Mouse (Mus musculus): ENCODE results near the gene Slc22a15. TPM values are rescaled to one million over a fixed set of nuclear protein-coding genes. Genes with fewer than 3 reads are reported as not detected.

Slc22a15 gene
- total RNA-seq, 2 experiments from 2014 or later: 17.2 to 33.2 TPM

DNA sequence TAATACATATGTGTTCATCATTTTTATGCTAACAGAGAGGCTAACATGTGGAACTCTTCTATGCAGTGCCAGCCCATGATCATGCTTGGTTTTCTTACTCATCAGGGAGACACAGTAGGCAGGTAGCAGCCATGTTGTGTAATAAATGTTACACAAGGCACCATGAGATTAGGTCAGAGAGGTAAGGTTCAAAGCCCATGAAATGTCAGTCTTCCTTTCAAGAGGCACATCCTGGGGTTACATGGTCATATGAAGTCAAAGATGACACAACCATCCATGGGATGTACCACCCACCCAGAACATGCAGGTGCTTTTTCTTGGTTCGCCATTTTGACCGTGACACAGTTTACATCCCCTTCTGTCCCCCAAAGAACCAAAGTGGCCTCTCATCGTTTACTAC, 5.7 kb downstream of the Slc22a15 start:
- ATAC-seq (ENCODE audit: poor library complexity, severe bottlenecking): peak; percentile 49

GRCm38 (mm10) chr3:101917665-101918064, 6.6 kb downstream of the Slc22a15 start:
- ATAC-seq (ENCODE audit: poor library complexity, severe bottlenecking): no peak

GRCm38 (mm10) chr3:101916525-101916924, 7.7 kb downstream of the Slc22a15 start:
- no peak for ATAC-seq (ENCODE audit: poor library complexity, severe bottlenecking)

- no peak for ATAC-seq (ENCODE audit: poor library complexity, severe bottlenecking)
These were observed 9.0 kb downstream of the Slc22a15 start for GRCm38 (mm10) chr3:101915048-101915801.

- ATAC-seq (ENCODE audit: poor library complexity, severe bottlenecking): no peak
These were observed 10.0 kb downstream of the Slc22a15 start for GRCm38 (mm10) chr3:101914266-101914665.

- ATAC-seq (ENCODE audit: poor library complexity, severe bottlenecking): no peak
These were observed 12.2 kb downstream of the Slc22a15 start for GRCm38 (mm10) chr3:101912041-101912440.

DNA sequence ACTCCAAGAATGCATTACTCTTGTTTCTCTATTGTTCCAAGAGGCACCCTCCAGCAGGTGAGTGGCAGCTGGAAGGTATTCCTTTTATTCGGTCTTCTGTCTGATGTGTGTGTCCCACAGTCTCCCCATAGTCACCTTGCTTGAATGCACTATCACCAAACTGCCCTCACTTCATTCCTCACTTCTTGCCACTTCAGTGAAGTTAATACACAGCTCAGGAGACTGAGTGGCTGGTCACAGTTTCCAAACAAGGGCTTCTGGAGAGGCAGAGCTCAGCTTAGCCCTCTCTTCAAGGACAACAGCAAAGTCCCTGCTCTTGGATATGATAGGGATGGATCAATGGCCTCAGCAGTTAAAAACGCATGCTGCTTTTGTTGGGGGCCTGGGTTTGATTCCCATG, 17.2 kb downstream of the Slc22a15 start:
- ATAC-seq (ENCODE audit: poor library complexity, severe bottlenecking): no peak

DNA sequence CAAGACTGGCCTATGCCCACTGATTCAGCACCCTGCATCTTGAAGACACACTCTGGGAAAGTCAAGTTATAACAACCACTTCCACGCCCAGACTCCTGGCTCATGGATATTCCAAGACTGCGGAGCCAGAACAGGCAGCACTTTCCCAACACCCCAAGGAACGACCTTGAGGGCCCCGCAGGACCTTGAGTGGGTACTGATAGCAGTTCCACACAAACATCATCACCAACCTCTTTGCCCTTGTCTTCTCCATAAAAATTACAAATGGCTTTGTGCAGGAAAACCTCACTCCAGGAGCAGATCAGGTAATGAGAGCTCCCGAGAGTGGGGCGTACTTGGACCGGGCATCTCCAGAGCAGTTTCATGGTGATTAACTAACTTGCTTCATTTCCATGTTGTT, 19.5 kb downstream of the Slc22a15 start:
- no peak for ATAC-seq (ENCODE audit: poor library complexity, severe bottlenecking)

GRCm38 (mm10) chr3:101903091-101903490, 21.2 kb downstream of the Slc22a15 start:
- no peak for ATAC-seq (ENCODE audit: poor library complexity, severe bottlenecking)

GRCm38 (mm10) chr3:101902344-101902743, 21.9 kb downstream of the Slc22a15 start:
- no peak for ATAC-seq (ENCODE audit: poor library complexity, severe bottlenecking)

- ATAC-seq (ENCODE audit: poor library complexity, severe bottlenecking): no peak
These were observed 26.8 kb downstream of the Slc22a15 start for GRCm38 (mm10) chr3:101897377-101897974.

DNA sequence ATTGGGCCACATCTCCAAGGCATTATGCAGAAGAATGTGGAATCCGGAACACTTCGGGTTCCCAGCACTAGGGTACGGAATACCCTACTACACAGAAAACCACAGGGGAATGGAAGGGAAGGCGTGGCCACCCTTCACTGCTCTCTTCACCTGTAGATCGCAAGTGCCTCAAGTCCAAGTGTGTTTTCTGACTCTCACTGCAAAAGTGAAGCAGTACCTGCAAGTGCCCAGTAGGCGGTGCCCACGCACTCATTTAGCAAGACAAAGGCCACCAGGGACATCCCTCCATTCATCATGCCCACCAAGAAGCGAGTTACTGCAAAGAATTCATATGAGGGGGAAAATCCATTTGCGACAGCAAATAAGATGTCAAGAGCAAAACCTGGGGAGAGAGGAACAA, 27.4 kb downstream of the Slc22a15 start:
- ATAC-seq (ENCODE audit: poor library complexity, severe bottlenecking): peak; percentile 79

GRCm38 (mm10) chr3:101895376-101895910, 28.8 kb downstream of the Slc22a15 start:
- no peak for ATAC-seq (ENCODE audit: poor library complexity, severe bottlenecking)

DNA sequence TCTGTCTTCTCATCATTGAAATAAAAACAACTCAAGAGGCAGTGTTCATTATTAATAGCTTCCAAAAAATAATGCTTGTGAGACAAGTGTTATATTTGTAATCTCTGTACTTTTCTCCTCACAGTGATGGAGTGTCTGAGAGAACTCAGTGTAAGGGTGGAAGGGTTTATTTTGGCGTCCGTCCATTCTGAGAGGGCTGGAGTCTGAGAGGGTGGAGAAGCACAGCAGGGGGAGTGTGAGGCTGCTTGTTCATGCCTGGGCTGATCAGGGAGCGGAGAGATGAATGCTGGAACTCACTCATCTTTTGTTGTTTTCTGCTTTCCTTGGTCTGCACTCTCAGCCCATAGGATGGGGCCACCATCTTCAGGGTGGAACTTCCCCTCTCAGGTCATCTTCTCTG, 38.7 kb downstream of the Slc22a15 start:
- ATAC-seq (ENCODE audit: poor library complexity, severe bottlenecking): no peak

GRCm38 (mm10) chr3:101885041-101885440, 39.2 kb downstream of the Slc22a15 start:
- no peak for ATAC-seq (ENCODE audit: poor library complexity, severe bottlenecking)

GRCm38 (mm10) chr3:101883902-101884301, 40.4 kb downstream of the Slc22a15 start:
- no peak for ATAC-seq (ENCODE audit: poor library complexity, severe bottlenecking)

DNA sequence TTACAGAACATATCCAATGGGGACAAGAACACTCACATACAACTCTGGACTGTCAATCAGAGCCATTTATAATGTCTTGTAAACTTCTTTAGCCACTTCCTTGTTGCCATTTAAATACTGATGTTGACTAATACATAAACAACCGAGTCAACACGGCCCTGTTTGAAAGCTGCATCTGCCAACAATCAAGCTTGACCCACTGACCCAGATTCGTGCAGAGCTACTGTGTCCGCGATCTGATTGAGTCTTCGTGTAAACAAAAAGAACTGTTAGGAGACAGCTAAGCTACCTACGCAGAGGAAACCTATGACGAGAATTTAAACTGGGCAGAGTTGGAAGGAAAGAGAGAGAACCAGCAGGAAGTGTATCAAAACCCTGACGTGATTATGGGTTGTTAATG, 42.5 kb downstream of the Slc22a15 start:
- no peak for ATAC-seq (ENCODE audit: poor library complexity, severe bottlenecking)

DNA sequence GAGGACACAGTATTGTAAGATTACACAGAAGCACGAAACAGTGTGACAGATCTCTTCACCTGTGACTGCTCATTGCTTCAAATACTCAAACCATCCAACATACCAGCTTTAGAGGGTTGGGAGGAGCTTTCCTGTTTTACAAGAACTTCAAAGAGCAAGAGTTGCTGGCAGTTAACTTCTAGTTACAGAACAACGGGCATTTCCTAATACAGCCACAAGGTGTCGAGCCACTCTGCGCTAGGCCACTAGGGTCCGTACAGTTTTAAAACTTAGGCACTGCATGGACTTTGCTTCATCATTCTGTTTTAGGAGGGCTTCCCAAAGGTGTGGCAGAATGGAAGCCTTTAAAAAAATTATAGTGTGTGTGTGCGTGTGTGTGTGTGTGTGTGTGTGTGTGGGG, 43.4 kb downstream of the Slc22a15 start:
- no peak for ATAC-seq (ENCODE audit: poor library complexity, severe bottlenecking)

DNA sequence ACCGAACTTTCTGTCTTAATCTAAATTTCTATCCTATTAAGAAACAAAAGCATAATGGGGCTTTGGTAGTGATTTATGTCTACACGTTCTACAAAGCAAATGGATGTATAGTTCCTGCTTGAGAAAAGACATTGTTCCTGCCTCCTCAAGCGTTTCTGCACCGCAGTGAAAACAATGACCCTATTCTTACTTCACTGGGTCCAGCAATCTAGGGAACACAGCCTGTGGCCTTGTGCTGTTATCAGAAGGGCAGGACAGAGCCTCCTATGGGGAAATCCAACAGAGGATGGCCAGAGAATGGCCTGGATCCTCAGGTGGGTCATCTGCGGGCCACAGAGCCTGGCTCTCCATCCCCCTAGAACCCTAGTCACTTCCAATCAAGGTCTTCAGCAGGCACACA, 46.1 kb downstream of the Slc22a15 start:
- no peak for ATAC-seq (ENCODE audit: poor library complexity, severe bottlenecking)

GRCm38 (mm10) chr3:101876459-101877285, 47.6 kb downstream of the Slc22a15 start:
- no peak for ATAC-seq (ENCODE audit: poor library complexity, severe bottlenecking)

DNA sequence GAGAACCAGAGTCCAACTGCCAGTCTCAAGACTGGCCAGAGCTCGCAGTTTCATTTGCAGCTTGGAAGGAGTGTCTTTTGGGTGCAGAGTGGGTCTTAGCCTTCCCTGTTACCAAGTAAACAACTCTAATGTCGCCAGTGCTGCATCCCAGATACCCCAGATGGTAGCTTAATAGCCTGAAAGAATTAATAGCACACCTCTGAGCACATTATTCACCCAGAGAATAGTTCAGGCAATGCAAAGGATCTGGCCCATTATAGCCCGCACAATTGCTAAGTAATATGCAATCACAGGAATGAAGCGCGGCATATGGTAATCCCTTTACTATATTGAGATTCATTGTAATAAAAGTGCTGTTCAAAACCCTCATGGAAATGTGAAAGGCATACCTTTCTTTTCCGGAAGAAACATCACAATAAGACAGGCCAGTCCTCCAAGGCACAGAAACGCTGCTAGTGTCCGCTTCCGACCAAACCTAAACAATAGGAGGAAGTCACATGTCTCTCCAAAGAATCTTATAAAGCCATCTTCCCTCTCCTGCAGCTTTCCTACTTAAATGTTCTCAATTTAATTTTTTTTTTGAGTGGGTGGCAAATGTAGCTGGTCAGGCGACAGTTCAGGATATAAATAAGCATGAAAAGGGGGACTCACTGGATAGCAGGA, 48.9 kb downstream of the Slc22a15 start:
- no peak for ATAC-seq (ENCODE audit: poor library complexity, severe bottlenecking)

Measured in megakaryocyte, adult 5-6 weeks (primary cell).